9 mouse cellular contexts compared by ENCODE assay signal in genomic region chr5:124021148-124021547, GRCm38 (mm10). TPM values are rescaled to one million over a fixed set of nuclear protein-coding genes. Genes with fewer than 3 reads are reported as not detected.
A peak's percentile ranks its signal among the peaks of the same experiment; 100 is the strongest.
DNase-seq lines count a peak whose midpoint lies in the region; ATAC-seq and TF ChIP-seq lines count a peak whose summit lies in the region.
"Had no signal": no experiment of that assay in that cellular context is flagged by ENCODE, and none has a peak within 500 bp of the region (broad histone marks: within the 10 kb centered on the region; RNA-seq: fewer than 3 reads in every experiment).

No protein-coding gene starts in this region.

- no peak overlapping the region for H3K9ac ChIP-seq in kidney, embryonic 14.5 days (ENCODE audit: low read depth, low read length)

- H3K4me3 ChIP-seq in left cerebral cortex, adult 2 months, result no peak overlapping the region
- no peak overlapping the region for H3K4me3 ChIP-seq in kidney, embryonic 14.5 days (ENCODE audit: low read length)

- H3K9me3 ChIP-seq in kidney, embryonic 14.5 days (ENCODE audit: control insufficient read depth, low read length), result no peaks in the 10 kb centered on the region

- H3K4me1 ChIP-seq in kidney, embryonic 14.5 days (ENCODE audit: control insufficient read depth, insufficient read depth, low read length), result peaks cover 47% of the 10 kb centered on the region

- DNase-seq in left cerebral cortex, adult 2 months (ENCODE audit: extremely low spot score in 1 of 2, low spot score in 2 of 2), result no peak
- DNase-seq in left cerebral cortex, postnatal 14 days (ENCODE audit: low spot score in 2 of 2), result no peak
- peak; percentile 82 for DNase-seq in adrenal gland, adult 2 months
- peak; percentile 47 for DNase-seq in brain, adult 2 months (ENCODE audit: low read depth, low spot score)
- peak; percentile 74 for DNase-seq in lung, postnatal 36 days
- no peak for DNase-seq in neural tube, embryonic 10.5 days (ENCODE audit: extremely low spot score, low spot score)
- DNase-seq: kidney, adult 8-10 months had no signal

- peak overlapping the region; percentile 65 for H3K27ac ChIP-seq in left cerebral cortex, adult 2 months
- H3K27ac ChIP-seq in kidney, embryonic 14.5 days (ENCODE audit: low read depth, low read length), result no peak overlapping the region

- intact Hi-C loops in left cerebral cortex, adult 2 months (cut with DNase I), result no loop called here
- intact Hi-C loops in left cerebral cortex, postnatal 14 days (cut with DNase I), result no loop called here

- ATAC-seq in kidney, embryonic 14.5 days (ENCODE audit: low FRiP score, low TSS enrichment), result no peak
- ATAC-seq: activated CD4-positive, CD25-positive, alpha-beta regulatory T cell, adult 4 months had no signal

- WGBS in kidney, embryonic 14.5 days, result 89% methylated on average over 11 of the region's 11 CpGs

- no peak for TF ChIP-seq CTCF in left cerebral cortex, adult 2 months (IDR thresholded peaks at IDR 0.05)

- H3K36me3 ChIP-seq in kidney, embryonic 14.5 days (ENCODE audit: control insufficient read depth, insufficient read depth, low read length), result no peaks in the 10 kb centered on the region; the same call in 1 of the 2 replicates

- no peaks in the 10 kb centered on the region for H3K27me3 ChIP-seq in kidney, embryonic 14.5 days (ENCODE audit: control insufficient read depth, insufficient read depth, low read length)

- no peak overlapping the region for H3K4me2 ChIP-seq in kidney, embryonic 14.5 days (replicated peaks; ENCODE audit: low read depth, low read length)

RNA-seq across cellular contexts. Expression of gene Vps37b, which starts 10.9 kb away (rescaled TPM):
- 10 to 100 TPM; 46.1 to 47.3 TPM for total RNA-seq in left cerebral cortex, adult 2 months (2021)
- total RNA-seq in left cerebral cortex, postnatal 14 days (2021), result 10 to 100 TPM; 51.4 to 58.3 TPM
- total RNA-seq in adrenal gland, adult 2 months (2021), result 100 to 1,000 TPM in 1 of 2 experiments, 10 to 100 TPM in 1; 65.8 to 146 TPM
- polyA plus RNA-seq in adrenal gland, adult 2 months (2012; rRNA removed), result 198 and 208 TPM in 2 replicates
- 20.2 and 27.6 TPM in 2 replicates for polyA plus RNA-seq in kidney, embryonic 14.5 days (2014; fragmentation: Nextera tagmentation; extraction: Ambion mirVana)

RNA-seq across cellular contexts. Expression of gene Hip1r, which starts 47.7 kb away (rescaled TPM):
- 10 to 100 TPM; 68.3 to 74.2 TPM for total RNA-seq in left cerebral cortex, adult 2 months (2021)
- 10 to 100 TPM; 82.6 to 85.0 TPM for total RNA-seq in left cerebral cortex, postnatal 14 days (2021)
- 10 to 100 TPM; 16.4 to 19.3 TPM for total RNA-seq in adrenal gland, adult 2 months (2021)
- polyA plus RNA-seq in adrenal gland, adult 2 months (2012; rRNA removed), result 6.5 and 10.4 TPM in 2 replicates
- 11.0 and 13.0 TPM in 2 replicates for polyA plus RNA-seq in kidney, embryonic 14.5 days (2014; fragmentation: Nextera tagmentation; extraction: Ambion mirVana)

Comparison
In these comparisons a context has a peak if more than half of its experiments do, and no peak if none do; other contexts are left out.
1. DNase-seq: peak in adrenal gland, adult 2 months (single experiment), brain, adult 2 months (single experiment) and lung, postnatal 36 days (single experiment); none in left cerebral cortex, adult 2 months (0 of 2), left cerebral cortex, postnatal 14 days (0 of 2) and neural tube, embryonic 10.5 days (single experiment).